Mouse (Mus musculus): ENCODE measurements around the gene Rnf208.
A peak's percentile ranks its signal among the peaks of the same experiment; 100 is the strongest.

Gene Rnf208

GRCm38 (mm10) chr2:25242101-25242506 is at the start of gene Rnf208, which contains the start of gene Cysrt1:
Gene Rnf208 (plus strand): TSS chr2:25242255.
Gene Cysrt1 (minus strand): TSS chr2:25242452.
- DNase-seq = peak in 1 of 2 experiments; percentile 50

GRCm38 (mm10) chr2:25193330-25193770 is 48.7 kb upstream of the Rnf208 start:
- peak; percentile 92 to 93 for DNase-seq

- no peak for DNase-seq
Observed at GRCm38 (mm10) chr2:25194006-25194405, 48.0 kb upstream of the Rnf208 start.

GRCm38 (mm10) chr2:25194486-25195171 is 47.4 kb upstream of the Rnf208 start:
- DNase-seq = peak in 1 of 2 experiments; percentile 42

GRCm38 (mm10) chr2:25195211-25196156 is 46.6 kb upstream of the Rnf208 start:
- peak; percentile 89 to 90 for DNase-seq

- DNase-seq = peak; percentile 89 to 94
Observed at GRCm38 (mm10) chr2:25196172-25196954, 45.7 kb upstream of the Rnf208 start, which contains the start of gene Tor4a. Gene Tor4a (minus strand): TSS chr2:25196886.

- peak in 1 of 2 experiments; percentile 40 for DNase-seq
Observed at GRCm38 (mm10) chr2:25197191-25197590, 44.9 kb upstream of the Rnf208 start.

- DNase-seq = no peak
Observed at GRCm38 (mm10) chr2:25197946-25198345, 44.1 kb upstream of the Rnf208 start.

- DNase-seq = no peak
Observed at GRCm38 (mm10) chr2:25200631-25201030, 41.4 kb upstream of the Rnf208 start.

GRCm38 (mm10) chr2:25203631-25204214 is 38.3 kb upstream of the Rnf208 start:
- DNase-seq = peak in 1 of 2 experiments; percentile 61

- peak in 1 of 2 experiments; percentile 36 for DNase-seq
Observed at GRCm38 (mm10) chr2:25207593-25207992, 34.5 kb upstream of the Rnf208 start.

- peak in 1 of 2 experiments; percentile 27 for DNase-seq
Observed at GRCm38 (mm10) chr2:25210686-25211085, 31.4 kb upstream of the Rnf208 start.

GRCm38 (mm10) chr2:25211121-25211670 is 30.9 kb upstream of the Rnf208 start, which contains the start of gene Nelfb:
Gene Nelfb (minus strand): TSS chr2:25211489.
- DNase-seq = peak; percentile 93 to 95

GRCm38 (mm10) chr2:25213266-25213865 is 28.7 kb upstream of the Rnf208 start:
- DNase-seq = no peak

- peak; percentile 72 to 80 for DNase-seq
Observed at GRCm38 (mm10) chr2:25214444-25214843, 27.6 kb upstream of the Rnf208 start, which contains the start of gene Stpg3. Gene Stpg3 (minus strand): TSS chr2:25214637.

GRCm38 (mm10) chr2:25217666-25218065 is 24.4 kb upstream of the Rnf208 start:
- DNase-seq = no peak

GRCm38 (mm10) chr2:25218445-25218844 is 23.6 kb upstream of the Rnf208 start, which contains the start of gene Fam166a:
Gene Fam166a (plus strand): TSS chr2:25218745.
- DNase-seq = no peak

- DNase-seq = no peak
Observed at GRCm38 (mm10) chr2:25221331-25221772, 20.7 kb upstream of the Rnf208 start.

- DNase-seq = peak; percentile 89 to 90
Observed at GRCm38 (mm10) chr2:25223681-25224491, 18.2 kb upstream of the Rnf208 start.

GRCm38 (mm10) chr2:25224492-25224765 is 17.6 kb upstream of the Rnf208 start, which contains the start of gene Tubb4b:
Gene Tubb4b (minus strand): TSS chr2:25224702.
- no peak for DNase-seq
